Comparison of ENCODE assay signal across 8 mouse cellular contexts in genomic region chr9:72491559-72492193, GRCm38 (mm10). TPM values are rescaled to one million over a fixed set of nuclear protein-coding genes. Genes with fewer than 3 reads are reported as not detected.
A peak's percentile ranks its signal among the peaks of the same experiment; 100 is the strongest.
DNase-seq lines count a peak whose midpoint lies in the region; ATAC-seq and TF ChIP-seq lines count a peak whose summit lies in the region.

No protein-coding gene starts in this region.

- H3K9ac ChIP-seq in heart, embryonic 11.5 days (ENCODE audit: low read depth, low read length), result peak overlapping the region; percentile 78
- peak overlapping the region; percentile 84 for H3K9ac ChIP-seq in kidney, embryonic 16.5 days (replicated peaks; ENCODE audit: low read length)
- peak overlapping the region; percentile 70 for H3K9ac ChIP-seq in liver, adult 2 months (ENCODE audit: low read depth, low read length)

- no peaks in the 10 kb centered on the region for H3K9me3 ChIP-seq in heart, embryonic 11.5 days (replicated peaks; ENCODE audit: control insufficient read depth, low read length)
- H3K9me3 ChIP-seq in kidney, embryonic 16.5 days (ENCODE audit: low read length), result no peaks in the 10 kb centered on the region

- peak; percentile 92 for ATAC-seq in heart, embryonic 11.5 days (replicated peaks; ENCODE audit: insufficient number of reproducible peaks, low FRiP score, low TSS enrichment)
- ATAC-seq in kidney, embryonic 16.5 days (ENCODE audit: low FRiP score, low TSS enrichment), result peak; percentile 97

- TF ChIP-seq CTCF in bone marrow macrophage, adult 2 months (IDR thresholded peaks at IDR 0.05; ENCODE audit: low read depth, low read length), result no peak
- no peak for TF ChIP-seq CTCF in embryonic fibroblast, embryonic 13.5 days (IDR thresholded peaks at IDR 0.05; ENCODE audit: borderline replicate concordance, insufficient read depth, low read length)
- TF ChIP-seq CTCF in liver, adult 2 months (IDR thresholded peaks at IDR 0.05; ENCODE audit: low read depth, low read length), result no peak

- no peaks in the 10 kb centered on the region for H3K79me2 ChIP-seq in liver, adult 2 months (ENCODE audit: control insufficient read depth, insufficient read depth, low read length)
- no peaks in the 10 kb centered on the region for H3K79me2 ChIP-seq in myocyte (ENCODE audit: control insufficient read depth, insufficient read depth)

- peaks cover 9% of the 10 kb centered on the region for H3K4me1 ChIP-seq in bone marrow macrophage, adult 2 months (ENCODE audit: control insufficient read depth, insufficient read depth, low read length)
- H3K4me1 ChIP-seq in embryonic fibroblast, embryonic 13.5 days (ENCODE audit: control insufficient read depth, insufficient read depth, low read length), result peaks cover 2% of the 10 kb centered on the region; the same call in 1 of the 2 replicates
- peaks cover 7% of the 10 kb centered on the region for H3K4me1 ChIP-seq in heart, embryonic 11.5 days (ENCODE audit: control insufficient read depth, insufficient read depth, low read length)
- H3K4me1 ChIP-seq in kidney, embryonic 16.5 days (ENCODE audit: insufficient read depth, low read length), result peaks cover 10% of the 10 kb centered on the region
- H3K4me1 ChIP-seq in liver, adult 2 months (ENCODE audit: control insufficient read depth, insufficient read depth, low read length), result no peaks in the 10 kb centered on the region

- peak; percentile 96 for DNase-seq in A20 (ENCODE audit: low read depth, low spot score)
- peak; percentile 70 for DNase-seq in liver, adult 2 months (ENCODE audit: extremely low read depth, low read depth, low spot score)
- DNase-seq in splenic B cell, adult 2 months (ENCODE audit: low read depth, low spot score), result peak; percentile 92

- H3K36me3 ChIP-seq in heart, embryonic 11.5 days (ENCODE audit: control insufficient read depth, insufficient read depth, low read length), result no peaks in the 10 kb centered on the region
- peaks cover 2% of the 10 kb centered on the region; the same call in 1 of the 2 replicates for H3K36me3 ChIP-seq in kidney, embryonic 16.5 days (ENCODE audit: insufficient read depth, low read length)
- H3K36me3 ChIP-seq in liver, adult 2 months (ENCODE audit: control insufficient read depth, insufficient read depth, low read length), result no peaks in the 10 kb centered on the region
- no peaks in the 10 kb centered on the region for H3K36me3 ChIP-seq in myocyte (ENCODE audit: control insufficient read depth, insufficient read depth)
- no peaks in the 10 kb centered on the region for H3K36me3 ChIP-seq in splenic B cell, adult 2 months (ENCODE audit: control insufficient read depth, insufficient read depth, low read length, poor library complexity, severe bottlenecking)

- H3K4me2 ChIP-seq in heart, embryonic 11.5 days, result peak overlapping the region; percentile 82
- H3K4me2 ChIP-seq in kidney, embryonic 16.5 days (replicated peaks; ENCODE audit: low read depth, low read length), result peak overlapping the region; percentile 77
- H3K4me2 ChIP-seq in myocyte (ENCODE audit: low read depth), result peak overlapping the region; percentile 84

- TF ChIP-seq POLR2A in bone marrow macrophage, adult 2 months (IDR thresholded peaks at IDR 0.05; ENCODE audit: borderline replicate concordance, low read depth, low read length), result no peak
- TF ChIP-seq POLR2A in embryonic fibroblast, embryonic 13.5 days (IDR thresholded peaks at IDR 0.05; ENCODE audit: low read depth, low read length), result peak; percentile 89
- no peak for TF ChIP-seq POLR2A in liver, adult 2 months (IDR thresholded peaks at IDR 0.05; ENCODE audit: extremely low read depth, insufficient read depth, low read length)
- TF ChIP-seq POLR2A in myocyte (IDR thresholded peaks at IDR 0.05; ENCODE audit: insufficient read length, low read depth), result peak; percentile 71

- H3K27ac ChIP-seq in bone marrow macrophage, adult 2 months (ENCODE audit: insufficient read depth, low read depth, low read length), result peak overlapping the region; percentile 58
- H3K27ac ChIP-seq in embryonic fibroblast, embryonic 13.5 days (ENCODE audit: insufficient read depth, low read length), result peak overlapping the region; percentile 92
- H3K27ac ChIP-seq in heart, embryonic 11.5 days (ENCODE audit: low read depth, low read length), result peak overlapping the region; percentile 85
- H3K27ac ChIP-seq in kidney, embryonic 16.5 days (ENCODE audit: low read length), result peak overlapping the region; percentile 88
- H3K27ac ChIP-seq in liver, adult 2 months (replicated peaks; ENCODE audit: insufficient read depth, low read depth, low read length), result 0 out of 2 replicates have a peak overlapping the region, but pooled peaks have one; percentile 20

- H3ac ChIP-seq in myocyte (ENCODE audit: control insufficient read depth, insufficient read length), result peak overlapping the region; percentile 41

- under 1% methylated on average over 32 of the region's 32 CpGs for WGBS in heart, embryonic 11.5 days (ENCODE audit: insufficient replicate concordance)
- under 1% methylated on average over 32 of the region's 32 CpGs for WGBS in kidney, embryonic 16.5 days
- WGBS in liver, adult 2 months, result under 1% methylated on average over 32 of the region's 32 CpGs

- H3K4me3 ChIP-seq in bone marrow macrophage, adult 2 months (ENCODE audit: insufficient read depth, low read length), result peak overlapping the region; percentile 74
- peak overlapping the region; percentile 60 for H3K4me3 ChIP-seq in embryonic fibroblast, embryonic 13.5 days (ENCODE audit: insufficient read depth, low read length)
- H3K4me3 ChIP-seq in heart, embryonic 11.5 days (ENCODE audit: low read depth, low read length), result peak overlapping the region; percentile 72
- H3K4me3 ChIP-seq in kidney, embryonic 16.5 days (ENCODE audit: low read length), result peak overlapping the region; percentile 79
- peak overlapping the region; percentile 83 for H3K4me3 ChIP-seq in liver, adult 2 months (ENCODE audit: insufficient read depth, low read depth, low read length)
- H3K4me3 ChIP-seq in myocyte, result peak overlapping the region; percentile 41

- H3K27me3 ChIP-seq in heart, embryonic 11.5 days (ENCODE audit: control insufficient read depth, insufficient read depth, low read length), result no peaks in the 10 kb centered on the region
- no peaks in the 10 kb centered on the region for H3K27me3 ChIP-seq in kidney, embryonic 16.5 days (ENCODE audit: insufficient read depth, low read length)
- H3K27me3 ChIP-seq in liver, adult 2 months (ENCODE audit: control insufficient read depth, insufficient read depth, low read length), result no peaks in the 10 kb centered on the region
- H3K27me3 ChIP-seq in myocyte (ENCODE audit: control insufficient read depth, insufficient read depth, insufficient read length), result no peaks in the 10 kb centered on the region
- no peaks in the 10 kb centered on the region for H3K27me3 ChIP-seq in splenic B cell, adult 2 months (ENCODE audit: control insufficient read depth, insufficient read depth, low read length, poor library complexity, severe bottlenecking)

TF ChIP-seq in myocyte, 11 proteins besides CTCF, POLR2A, EP300 and RAD21:
- TF ChIP-seq TCF3 (IDR thresholded peaks at IDR 0.05; ENCODE audit: insufficient read length, low read depth) (no peak), CEBPB (IDR thresholded peaks at IDR 0.05; ENCODE audit: insufficient read depth, poor library complexity, severe bottlenecking) (no peak), E2F4 (IDR thresholded peaks at IDR 0.05; ENCODE audit: insufficient read depth) (no peak), MYOG (IDR thresholded peaks at IDR 0.05; ENCODE audit: control insufficient read depth in 1 of 3, insufficient read depth in 1 of 3, insufficient read length in 2 of 3, low read depth in 2 of 3) (no peak), MAX (IDR thresholded peaks at IDR 0.05; ENCODE audit: low read depth) (no peak), POLR2AphosphoS2 (IDR thresholded peaks at IDR 0.05; ENCODE audit: insufficient read length, low read depth) (peak; percentile 54), TCF12 (IDR thresholded peaks at IDR 0.05; ENCODE audit: insufficient read depth, poor library complexity, severe bottlenecking) (no peak), REST (IDR thresholded peaks at IDR 0.05; ENCODE audit: insufficient read depth, insufficient read length) (no peak), MYOD1 (IDR thresholded peaks at IDR 0.05; ENCODE audit: control insufficient read depth in 1 of 3, insufficient read length in 2 of 3, low read depth in 2 of 3) (no peak)

RNA-seq across cellular contexts. Expression of gene Tex9, which starts 0.3 kb away (rescaled TPM):
- polyA plus RNA-seq in bone marrow macrophage, adult 2 months (2012; ENCODE audit: insufficient read depth, insufficient read length, missing spikeins), result 6.2 and 7.4 TPM in 2 replicates
- polyA plus RNA-seq in embryonic fibroblast, embryonic 13.5 days (2011; ENCODE audit: insufficient read length, low read depth, missing spikeins), result 13.4 and 15.6 TPM in 2 replicates
- 17.0 and 19.4 TPM in 2 replicates for polyA plus RNA-seq in heart, embryonic 11.5 days (2014; fragmentation: Nextera tagmentation; extraction: Ambion mirVana)
- polyA plus RNA-seq in kidney, embryonic 16.5 days (2015; fragmentation: Nextera tagmentation; extraction: Ambion mirVana), result 28.2 and 38.3 TPM in 2 replicates
- 1.0 and 1.8 TPM in 2 replicates for total RNA-seq in liver, adult 2 months (2014; rRNA removed)
- 0.22 and 0.35 TPM in 2 replicates for polyA plus RNA-seq in liver, adult 2 months (2012; rRNA removed)
- 2.7 TPM for polyA plus RNA-seq in myocyte (2012; fragmentation: generic; extraction: Trizol)

RNA-seq across cellular contexts. Expression of gene Rfx7, which starts 40.4 kb away (rescaled TPM):
- polyA plus RNA-seq in bone marrow macrophage, adult 2 months (2012; ENCODE audit: insufficient read depth, insufficient read length, missing spikeins), result 15.9 and 17.9 TPM in 2 replicates
- 32.9 and 33.6 TPM in 2 replicates for polyA plus RNA-seq in embryonic fibroblast, embryonic 13.5 days (2011; ENCODE audit: insufficient read length, low read depth, missing spikeins)
- polyA plus RNA-seq in heart, embryonic 11.5 days (2014; fragmentation: Nextera tagmentation; extraction: Ambion mirVana), result 10.9 and 12.2 TPM in 2 replicates
- polyA plus RNA-seq in kidney, embryonic 16.5 days (2015; fragmentation: Nextera tagmentation; extraction: Ambion mirVana), result 9.8 and 13.3 TPM in 2 replicates
- total RNA-seq in liver, adult 2 months (2014; rRNA removed), result 5.4 and 6.7 TPM in 2 replicates
- 2.3 and 3.3 TPM in 2 replicates for polyA plus RNA-seq in liver, adult 2 months (2012; rRNA removed)
- 3.7 TPM for polyA plus RNA-seq in myocyte (2012; fragmentation: generic; extraction: Trizol)

RNA-seq across cellular contexts. Expression of gene Mns1, which starts 53.9 kb away (rescaled TPM):
- 3.8 and 7.3 TPM in 2 replicates for polyA plus RNA-seq in bone marrow macrophage, adult 2 months (2012; ENCODE audit: insufficient read depth, insufficient read length, missing spikeins)
- polyA plus RNA-seq in embryonic fibroblast, embryonic 13.5 days (2011; ENCODE audit: insufficient read length, low read depth, missing spikeins), result 6.0 and 10.5 TPM in 2 replicates
- polyA plus RNA-seq in heart, embryonic 11.5 days (2014; fragmentation: Nextera tagmentation; extraction: Ambion mirVana), result 20.0 and 25.7 TPM in 2 replicates
- 25.3 and 31.3 TPM in 2 replicates for polyA plus RNA-seq in kidney, embryonic 16.5 days (2015; fragmentation: Nextera tagmentation; extraction: Ambion mirVana)
- total RNA-seq in liver, adult 2 months (2014; rRNA removed), result 0.13 and 0.18 TPM in 2 replicates
- 0.02 and 0.09 TPM in 2 replicates for polyA plus RNA-seq in liver, adult 2 months (2012; rRNA removed)
- 0.62 TPM for polyA plus RNA-seq in myocyte (2012; fragmentation: generic; extraction: Trizol)

Comparison
In these comparisons a context has a peak if more than half of its experiments do, and no peak if none do; other contexts are left out.
1. Peak in every context shown above with its lines: DNase-seq, ATAC-seq, H3K4me3 ChIP-seq and H3K27ac ChIP-seq.
2. H3K27ac ChIP-seq: peak in every context shown above with its lines; median percentile 92 in embryonic fibroblast, embryonic 13.5 days; 88 in kidney, embryonic 16.5 days; 85 in heart, embryonic 11.5 days; 58 in bone marrow macrophage, adult 2 months; 20 in liver, adult 2 months.
3. POLR2A ChIP-seq: peak in embryonic fibroblast, embryonic 13.5 days (single experiment) and myocyte (single experiment); none in bone marrow macrophage, adult 2 months (single experiment) and liver, adult 2 months (single experiment).